Mouse (Mus musculus) CH12.LX (cell line): ENCODE data around the gene Atl3. TPM values are rescaled to one million over a fixed set of nuclear protein-coding genes. Genes with fewer than 3 reads are reported as not detected.

Experiments used
- DNase-seq: peaks from one replicate; pipeline ENCODE4 v3.0.0-alpha.2; 2013; ENCODE audit errors: extremely low read depth
- H3K27ac ChIP-seq: 2 replicates; pipeline ENCODE4 v1.5.1; 2012; ENCODE audit warnings: low read depth, mild to moderate bottlenecking, control low read depth, moderate library complexity; ENCODE audit not compliant: insufficient read depth
- H3K27me3 ChIP-seq: replicated peaks from 2 replicates; pipeline ENCODE3; 2012; ENCODE audit warnings: inconsistent platforms
- H3K36me3 ChIP-seq, 2 experiments: replicated peaks in 1 of 2; 2 replicates each; pipeline versions ENCODE3 to v1.6.1; 2012; ENCODE audit warnings: inconsistent platforms in 1 of 2, low read length in 1 of 2, mild to moderate bottlenecking in 1 of 2, mixed read lengths in 1 of 2, moderate library complexity in 1 of 2; ENCODE audit not compliant: control insufficient read depth in 1 of 2, insufficient read depth in 1 of 2
- H3K4me1 ChIP-seq, 2 experiments: 2 replicates each; pipeline ENCODE4 v1.6.1; 2012; ENCODE audit warnings: inconsistent platforms in 1 of 2, moderate library complexity in 1 of 2; ENCODE audit not compliant: insufficient read depth in 2 of 2, control insufficient read depth in 1 of 2
- H3K4me2 ChIP-seq: 2 replicates; pipeline ENCODE4 v1.6.1; 2012; ENCODE audit warnings: low read depth, mild to moderate bottlenecking, control low read depth; ENCODE audit not compliant: poor library complexity, insufficient read depth, severe bottlenecking
- H3K4me3 ChIP-seq, 3 experiments: fragments of 150-350 bp in 1 of 3; sonication (generic) in 1 of 3; replicated peaks in 1 of 3; 2 replicates each; pipeline versions ENCODE3 to v1.5.1; 2011 to 2012; ENCODE audit warnings: low read depth in 2 of 3, low read length in 2 of 3, mild to moderate bottlenecking in 2 of 3, moderate library complexity in 2 of 3, control low read depth in 1 of 3, improper control_type of control experiment in 1 of 3, inconsistent platforms in 1 of 3, mixed read lengths in 1 of 3; ENCODE audit not compliant: poor library complexity in 1 of 3
- H3K79me2 ChIP-seq: replicated peaks from 2 replicates; pipeline ENCODE4 v1.6.1; 2012; ENCODE audit warnings: mild to moderate bottlenecking, moderate library complexity; ENCODE audit not compliant: control insufficient read depth, poor library complexity, insufficient read depth, severe bottlenecking; ENCODE audit errors: extremely low read depth
- H3K9ac ChIP-seq: 2 replicates; pipeline ENCODE4 v1.6.1; 2012; ENCODE audit warnings: low read depth, mild to moderate bottlenecking, control low read depth, moderate library complexity; ENCODE audit not compliant: insufficient read depth
- H3K9me3 ChIP-seq: replicated peaks from 2 replicates; pipeline ENCODE3; 2012; ENCODE audit warnings: low read length, inconsistent platforms, mixed read lengths
- BHLHE40 ChIP-seq: IDR thresholded peaks from 2 replicates; pipeline ENCODE4 v1.6.1; 2011; ENCODE audit warnings: mild to moderate bottlenecking, low read depth, low read length, improper control_type of control experiment
- CHD1 ChIP-seq: IDR thresholded peaks from 2 replicates; pipeline ENCODE4 v1.6.1; 2012; ENCODE audit warnings: low read depth, low read length, improper control_type of control experiment, inconsistent platforms
- CHD2 ChIP-seq: IDR thresholded peaks from 2 replicates; pipeline ENCODE4 v1.6.1; 2011; ENCODE audit warnings: low read length, improper control_type of control experiment
- CTCF ChIP-seq, 2 experiments: IDR thresholded peaks in 1 of 2; conservative IDR thresholded peaks in 1 of 2; 2 replicates each; pipeline ENCODE4 v1.5.1; 2011 to 2012; ENCODE audit warnings: low read depth in 2 of 2, low read length in 2 of 2, improper control_type of control experiment in 1 of 2, inconsistent platforms in 1 of 2, mild to moderate bottlenecking in 1 of 2, moderate library complexity in 1 of 2
- E2F4 ChIP-seq: IDR thresholded peaks from 2 replicates; pipeline ENCODE4 v1.6.1; 2011; ENCODE audit warnings: low read depth, low read length, improper control_type of control experiment; ENCODE audit not compliant: insufficient replicate concordance
- ELF1 ChIP-seq: IDR thresholded peaks from 2 replicates; pipeline ENCODE4 v1.6.1; 2014; ENCODE audit warnings: low read depth, mild to moderate bottlenecking, inconsistent platforms, low read length, improper control_type of control experiment
- EP300 ChIP-seq: IDR thresholded peaks from 2 replicates; pipeline ENCODE4 v1.6.1; 2011; ENCODE audit warnings: low read length, improper control_type of control experiment
- ETS1 ChIP-seq: conservative IDR thresholded peaks from 2 replicates; pipeline ENCODE4 v1.6.1; 2012; ENCODE audit warnings: low read depth, mild to moderate bottlenecking, inconsistent platforms, low read length, improper control_type of control experiment, moderate library complexity
- GABPA ChIP-seq: IDR thresholded peaks from 2 replicates; pipeline ENCODE4 v1.6.1; 2012; ENCODE audit warnings: low read depth, low read length, improper control_type of control experiment, inconsistent platforms; ENCODE audit not compliant: insufficient replicate concordance
- HCFC1 ChIP-seq: IDR thresholded peaks from 2 replicates; pipeline ENCODE4 v1.6.1; 2012; ENCODE audit warnings: low read depth, mild to moderate bottlenecking, inconsistent platforms, low read length, improper control_type of control experiment
- IRF4 ChIP-seq: IDR thresholded peaks from 2 replicates; pipeline ENCODE4 v1.6.1; 2014; ENCODE audit warnings: low read depth, mild to moderate bottlenecking, inconsistent platforms, low read length, improper control_type of control experiment
- JUN ChIP-seq: IDR thresholded peaks from 2 replicates; pipeline ENCODE4 v1.6.1; 2011; ENCODE audit warnings: low read depth, mild to moderate bottlenecking, low read length, improper control_type of control experiment, moderate library complexity; ENCODE audit not compliant: insufficient read depth
- JUND ChIP-seq: conservative IDR thresholded peaks from 2 replicates; pipeline ENCODE4 v1.6.1; 2011; ENCODE audit warnings: low read depth, low read length, improper control_type of control experiment
- KAT2A ChIP-seq: IDR thresholded peaks from 2 replicates; pipeline ENCODE4 v1.6.1; 2012; ENCODE audit warnings: low read length, improper control_type of control experiment, inconsistent platforms; ENCODE audit not compliant: insufficient replicate concordance
- MAFK ChIP-seq: IDR thresholded peaks from 2 replicates; pipeline ENCODE4 v1.6.1; 2011; ENCODE audit warnings: low read length, improper control_type of control experiment; ENCODE audit not compliant: insufficient replicate concordance
- MAX ChIP-seq: IDR thresholded peaks from 2 replicates; pipeline ENCODE4 v1.6.1; 2011; ENCODE audit warnings: low read length, improper control_type of control experiment
- MAZ ChIP-seq: IDR thresholded peaks from 2 replicates; pipeline ENCODE4 v1.6.1; 2012; ENCODE audit warnings: low read depth, mild to moderate bottlenecking, inconsistent platforms, low read length, improper control_type of control experiment, moderate library complexity
- MEF2A ChIP-seq: IDR thresholded peaks from 2 replicates; pipeline ENCODE4 v1.6.1; 2014; ENCODE audit warnings: low read depth, mild to moderate bottlenecking, inconsistent platforms, low read length, improper control_type of control experiment, borderline replicate concordance
- MXI1 ChIP-seq: IDR thresholded peaks from 2 replicates; pipeline ENCODE4 v1.6.1; 2011; ENCODE audit warnings: mild to moderate bottlenecking, low read depth, low read length, improper control_type of control experiment
- MYC ChIP-seq: IDR thresholded peaks from 2 replicates; pipeline ENCODE4 v1.6.1; 2011; ENCODE audit warnings: low read depth, mild to moderate bottlenecking, improper control_type of control experiment, low read length
- NELFE ChIP-seq: IDR thresholded peaks from 2 replicates; pipeline ENCODE4 v1.6.1; 2011; ENCODE audit warnings: low read depth, low read length, improper control_type of control experiment
- NRF1 ChIP-seq: IDR thresholded peaks from 2 replicates; pipeline ENCODE4 v1.6.1; 2014; ENCODE audit warnings: low read depth, mild to moderate bottlenecking, inconsistent platforms, low read length, improper control_type of control experiment, moderate library complexity
- PAX5 ChIP-seq: IDR thresholded peaks from 2 replicates; pipeline ENCODE4 v1.6.1; 2012; ENCODE audit warnings: low read length, inconsistent platforms, mixed read lengths
- POLR2A ChIP-seq: IDR thresholded peaks from 2 replicates; pipeline ENCODE4 v1.6.1; 2011; ENCODE audit warnings: low read depth, mild to moderate bottlenecking, improper control_type of control experiment, low read length
- POLR2AphosphoS2 ChIP-seq: IDR thresholded peaks from 2 replicates; pipeline ENCODE4 v1.6.1; 2011; ENCODE audit warnings: low read depth, low read length, improper control_type of control experiment
- RAD21 ChIP-seq: IDR thresholded peaks from 2 replicates; pipeline ENCODE4 v1.6.1; 2011; ENCODE audit warnings: low read depth, mild to moderate bottlenecking, low read length, improper control_type of control experiment, moderate library complexity
- RCOR1 ChIP-seq: conservative IDR thresholded peaks from 2 replicates; pipeline ENCODE4 v1.6.1; 2012; ENCODE audit warnings: low read depth, mild to moderate bottlenecking, inconsistent platforms, low read length, improper control_type of control experiment
- SIN3A ChIP-seq: IDR thresholded peaks from 2 replicates; pipeline ENCODE4 v1.6.1; 2012; ENCODE audit warnings: low read length, improper control_type of control experiment, inconsistent platforms
- SMC3 ChIP-seq: IDR thresholded peaks from 2 replicates; pipeline ENCODE4 v1.6.1; 2011; ENCODE audit warnings: low read depth, low read length, improper control_type of control experiment
- TBP ChIP-seq: conservative IDR thresholded peaks from 2 replicates; pipeline ENCODE4 v1.6.1; 2011; ENCODE audit warnings: low read depth, low read length, improper control_type of control experiment
- TCF12 ChIP-seq: IDR thresholded peaks from 2 replicates; pipeline ENCODE4 v1.6.1; 2014; ENCODE audit warnings: low read depth, mild to moderate bottlenecking, inconsistent platforms, low read length, improper control_type of control experiment
- UBTF ChIP-seq: IDR thresholded peaks from 2 replicates; pipeline ENCODE4 v1.6.1; 2012; ENCODE audit warnings: low read depth, mild to moderate bottlenecking, inconsistent platforms, low read length, improper control_type of control experiment, moderate library complexity
- USF1 ChIP-seq: IDR thresholded peaks from 2 replicates; pipeline ENCODE4 v1.6.1; 2014; ENCODE audit warnings: low read depth, mild to moderate bottlenecking, inconsistent platforms, low read length, improper control_type of control experiment
- USF2 ChIP-seq: conservative IDR thresholded peaks from 2 replicates; pipeline ENCODE4 v1.6.1; 2011; ENCODE audit warnings: low read depth, low read length, improper control_type of control experiment
- ZC3H11A ChIP-seq: IDR thresholded peaks from 2 replicates; pipeline ENCODE4 v1.6.1; 2012; ENCODE audit warnings: low read depth, mild to moderate bottlenecking, inconsistent platforms, low read length, improper control_type of control experiment
- ZKSCAN1 ChIP-seq: IDR thresholded peaks from 2 replicates; pipeline ENCODE4 v1.6.1; 2012; ENCODE audit warnings: low read depth, inconsistent platforms, low read length, improper control_type of control experiment, borderline replicate concordance
- ZMIZ1 ChIP-seq: IDR thresholded peaks from 2 replicates; pipeline ENCODE4 v1.6.1; 2012; ENCODE audit warnings: low read depth, mild to moderate bottlenecking, inconsistent platforms, low read length, improper control_type of control experiment
- ZNF384 ChIP-seq: IDR thresholded peaks from 2 replicates; pipeline ENCODE4 v1.6.1; 2012; ENCODE audit warnings: low read depth, low read length, improper control_type of control experiment, inconsistent platforms
- dilution Hi-C: fragments of 300-500 bp; cut with MboI; formaldehyde crosslinking; loops from 2 replicates; pipeline ENCODE4 v1.14.3; 2020; ENCODE audit warnings: low sequenced_read_pairs; ENCODE audit not compliant: extremely low pct_unique_long_range_greater_than_20kb, extremely low pct_ligation_motif_present
- in situ Hi-C: fragments of 300-500 bp; cut with MboI; formaldehyde crosslinking; loops from 3 replicates; pipeline ENCODE4 v1.14.3; 2019; ENCODE audit warnings: low sequenced_read_pairs, low pct_ligation_motif_present, low pct_unique_long_range_greater_than_20kb, mixed read lengths
- polyA plus RNA-seq: library from polyadenylated mRNA; unstranded; fragments of >175 nt; gene quantifications from 2 replicates; pipeline ENCODE4 v1.2.1, GENCODE M21; 2012; ENCODE audit warnings: low read depth; ENCODE audit not compliant: insufficient read length
- total RNA-seq, 2 experiments: library from RNA; depleted of rRNA; stranded (reverse); fragments of 300-350 nt in 1 of 2; fragments of >200 nt in 1 of 2; gene quantifications; 2 replicates each; pipeline ENCODE4 v1.2.3; 2012 to 2014

Gene Atl3
- total and polyA plus RNA-seq, 3 experiments = 9.2 to 17.5 (median 14.3) TPM

GRCm38 (mm10) chr19:7494187-7495015 is 561 bp downstream of the Atl3 start:
- no peaks in the 10 kb centered on the region for H3K27me3 ChIP-seq
- in situ Hi-C loops (no loop called here), dilution Hi-C loops (no loop called here)
- peak overlapping the region; percentile 47 for H3K4me2 ChIP-seq
- H3K4me1 ChIP-seq = peaks cover 0 to 3% of the 10 kb centered on the region in 2 experiments; a peak in 1 of 4 replicates
- H3K4me3 ChIP-seq = peak overlapping the region; percentile 68 to 74 (median 72)
- H3K27ac ChIP-seq = peak overlapping the region; percentile 65
- DNase-seq = peak; percentile 84
- peaks cover 0 to 1% of the 10 kb centered on the region in 2 experiments for H3K36me3 ChIP-seq
- H3K9me3 ChIP-seq = no peaks in the 10 kb centered on the region
- H3K9ac ChIP-seq = peak overlapping the region; percentile 84
- peaks cover 10% of the 10 kb centered on the region for H3K79me2 ChIP-seq
- no peak for TF ChIP-seq POLR2AphosphoS2
- no peak; the same call in none of the 2 replicates for TF ChIP-seq SIN3A
- TF ChIP-seq BHLHE40 = peak; percentile 82
- TF ChIP-seq RCOR1 = no peak
- peak; percentile 91 for TF ChIP-seq ZNF384
- no peak for TF ChIP-seq USF1
- peak; percentile 50 for TF ChIP-seq ELF1
- 0 out of 2 replicates have a peak, but pooled peaks have one; percentile 41 for TF ChIP-seq TBP
- peak; percentile 16; the same call in 1 of the 2 replicates for TF ChIP-seq TCF12
- peak; percentile 86 for TF ChIP-seq MYC
- peak; percentile 88 for TF ChIP-seq HCFC1
- TF ChIP-seq MAFK = no peak
- no peak for TF ChIP-seq USF2
- TF ChIP-seq JUN = no peak
- TF ChIP-seq CHD1 = no peak; the same call in 1 of the 2 replicates
- TF ChIP-seq MAX = peak; percentile 98
- peak; percentile 56 for TF ChIP-seq MXI1
- no peak; the same call in 1 of the 2 replicates for TF ChIP-seq ETS1
- no peak for TF ChIP-seq RAD21
- no peak for TF ChIP-seq MEF2A
- TF ChIP-seq ZMIZ1 = 0 out of 2 replicates have a peak, but pooled peaks have one; percentile 30
- TF ChIP-seq EP300 = no peak
- TF ChIP-seq GABPA = no peak
- peak; percentile 76; the same call in 1 of the 2 replicates for TF ChIP-seq KAT2A
- TF ChIP-seq NRF1 = peak; percentile 91
- no peak for TF ChIP-seq ZKSCAN1
- no peak for TF ChIP-seq CHD2
- TF ChIP-seq UBTF = peak; percentile 96
- peak; percentile 71 for TF ChIP-seq POLR2A
- TF ChIP-seq JUND = no peak
- TF ChIP-seq PAX5 = no peak
- TF ChIP-seq CTCF (conservative IDR thresholded peaks at IDR 0.05 in 1 of 2, IDR thresholded peaks at IDR 0.05 in 1 of 2; ENCODE audit: low read depth in 2 of 2, low read length in 2 of 2) = peak in 1 of 2 experiments; percentile 10; a peak in 1 of 4 replicates
- TF ChIP-seq IRF4 = 0 out of 2 replicates have a peak, but pooled peaks have one; percentile 7
- TF ChIP-seq SMC3 = no peak
- no peak for TF ChIP-seq ZC3H11A
- TF ChIP-seq NELFE = 0 out of 2 replicates have a peak, but pooled peaks have one; percentile 23
- TF ChIP-seq MAZ = no peak
- TF ChIP-seq E2F4 = peak; percentile 72; the same call in 1 of the 2 replicates
